Mouse (Mus musculus): ENCODE results near the gene Hist1h2bl. TPM values are rescaled to one million over a fixed set of nuclear protein-coding genes. Genes with fewer than 3 reads are reported as not detected.

Gene Hist1h2bl
- polyA plus RNA-seq, 1 experiment from 2014 or later = 1.9 TPM

Small RNAs within 50 kb of the gene (microRNA-seq; reads per million reads assigned to microRNA genes)
- gene Gm44357 (not detected), gene Gm44367 (not detected), gene Gm44454 (not detected)

Other genes with a start within 250 kb of the Hist1h2bl start
- gene Nkapl, start 247.6 kb downstream of the Hist1h2bl start, polyA plus RNA-seq (2015; fragmentation: Nextera tagmentation; extraction: Ambion mirVana) = 4.2 and 4.6 TPM in 2 replicates
- 9.9 and 10.0 TPM in 2 replicates for gene Zkscan4, start 237.2 kb downstream of the Hist1h2bl start, polyA plus RNA-seq (2015; fragmentation: Nextera tagmentation; extraction: Ambion mirVana)
- gene Gm10065, start 236.7 kb downstream of the Hist1h2bl start, polyA plus RNA-seq (2015; fragmentation: Nextera tagmentation; extraction: Ambion mirVana) = not detected in 2 replicates
- gene AK157302, start 220.9 kb downstream of the Hist1h2bl start, polyA plus RNA-seq (2015; fragmentation: Nextera tagmentation; extraction: Ambion mirVana) = 0.44 and 0.57 TPM in 2 replicates
- gene Gm11273, start 214.7 kb downstream of the Hist1h2bl start, polyA plus RNA-seq (2015; fragmentation: Nextera tagmentation; extraction: Ambion mirVana) = 3.8 and 8.1 TPM in 2 replicates
- gene Zkscan8, start 185.0 kb downstream of the Hist1h2bl start, polyA plus RNA-seq (2015; fragmentation: Nextera tagmentation; extraction: Ambion mirVana) = 5.8 and 6.6 TPM in 2 replicates
- gene Olfr1366, start 173.3 kb downstream of the Hist1h2bl start, polyA plus RNA-seq (2015; fragmentation: Nextera tagmentation; extraction: Ambion mirVana) = 0.12 and 0.16 TPM in 2 replicates
- 0.05 TPM in 2 replicates for gene Olfr1535, start 156.2 kb downstream of the Hist1h2bl start, polyA plus RNA-seq (2015; fragmentation: Nextera tagmentation; extraction: Ambion mirVana)
- not detected in 2 replicates for gene Olfr1364, start 134.4 kb downstream of the Hist1h2bl start, polyA plus RNA-seq (2015; fragmentation: Nextera tagmentation; extraction: Ambion mirVana)
- not detected in 2 replicates for gene Olfr1362, start 102.1 kb downstream of the Hist1h2bl start, polyA plus RNA-seq (2015; fragmentation: Nextera tagmentation; extraction: Ambion mirVana)
- 0.05 and 0.08 TPM in 2 replicates for gene Olfr11, start 73.6 kb downstream of the Hist1h2bl start, polyA plus RNA-seq (2015; fragmentation: Nextera tagmentation; extraction: Ambion mirVana)
- not detected in 2 replicates for gene Olfr1361, start 52.8 kb downstream of the Hist1h2bl start, polyA plus RNA-seq (2015; fragmentation: Nextera tagmentation; extraction: Ambion mirVana)
- gene Olfr1360, start 38.7 kb downstream of the Hist1h2bl start, polyA plus RNA-seq (2015; fragmentation: Nextera tagmentation; extraction: Ambion mirVana) = not detected in 2 replicates
- gene Olfr1359, start 18.0 kb downstream of the Hist1h2bl start, polyA plus RNA-seq (2015; fragmentation: Nextera tagmentation; extraction: Ambion mirVana) = not detected in 2 replicates
- 12.9 and 14.0 TPM in 2 replicates for gene Hist1h2ai, start 279 bp upstream of the Hist1h2bl start, polyA plus RNA-seq (2015; fragmentation: Nextera tagmentation; extraction: Ambion mirVana)
- 5.9 and 6.4 TPM in 2 replicates for gene Hist1h3h, start 1.5 kb upstream of the Hist1h2bl start, polyA plus RNA-seq (2015; fragmentation: Nextera tagmentation; extraction: Ambion mirVana)
- gene Hist1h2bm, start 5.9 kb upstream of the Hist1h2bl start, polyA plus RNA-seq (2015; fragmentation: Nextera tagmentation; extraction: Ambion mirVana) = 1.9 and 2.3 TPM in 2 replicates
- 0.39 and 0.84 TPM in 2 replicates for gene Hist1h4j, start 18.9 kb upstream of the Hist1h2bl start, polyA plus RNA-seq (2015; fragmentation: Nextera tagmentation; extraction: Ambion mirVana)
- 1.6 and 2.7 TPM in 2 replicates for gene Hist1h4k, start 34.4 kb upstream of the Hist1h2bl start, polyA plus RNA-seq (2015; fragmentation: Nextera tagmentation; extraction: Ambion mirVana)
- 10.4 and 11.4 TPM in 2 replicates for gene Hist1h2ak, start 37.7 kb upstream of the Hist1h2bl start, polyA plus RNA-seq (2015; fragmentation: Nextera tagmentation; extraction: Ambion mirVana)
- gene Hist1h2bn, start 38.0 kb upstream of the Hist1h2bl start, polyA plus RNA-seq (2015; fragmentation: Nextera tagmentation; extraction: Ambion mirVana) = 0.60 and 2.1 TPM in 2 replicates
- gene Hist1h1b, start 64.5 kb upstream of the Hist1h2bl start, polyA plus RNA-seq (2015; fragmentation: Nextera tagmentation; extraction: Ambion mirVana) = 5.5 and 7.8 TPM in 2 replicates
- gene Hist1h3i, start 67.2 kb upstream of the Hist1h2bl start, polyA plus RNA-seq (2015; fragmentation: Nextera tagmentation; extraction: Ambion mirVana) = 44.3 and 48.5 TPM in 2 replicates
- 1.8 and 2.8 TPM in 2 replicates for gene Hist1h2an, start 71.1 kb upstream of the Hist1h2bl start, polyA plus RNA-seq (2015; fragmentation: Nextera tagmentation; extraction: Ambion mirVana)
- 0.68 and 0.97 TPM in 2 replicates for gene Hist1h2bp, start 71.3 kb upstream of the Hist1h2bl start, polyA plus RNA-seq (2015; fragmentation: Nextera tagmentation; extraction: Ambion mirVana)
- gene Hist1h2bq, start 94.1 kb upstream of the Hist1h2bl start, polyA plus RNA-seq (2015; fragmentation: Nextera tagmentation; extraction: Ambion mirVana) = 7.3 and 7.8 TPM in 2 replicates
- gene Hist1h2ao, start 94.3 kb upstream of the Hist1h2bl start, polyA plus RNA-seq (2015; fragmentation: Nextera tagmentation; extraction: Ambion mirVana) = not detected in 2 replicates
- not detected in 2 replicates for gene Hist1h4m, start 95.6 kb upstream of the Hist1h2bl start, polyA plus RNA-seq (2015; fragmentation: Nextera tagmentation; extraction: Ambion mirVana)
- gene Hist1h4n, start 116.1 kb upstream of the Hist1h2bl start, polyA plus RNA-seq (2015; fragmentation: Nextera tagmentation; extraction: Ambion mirVana) = 6.7 and 8.6 TPM in 2 replicates
- 898 and 915 TPM in 2 replicates for gene Hist1h2ap, start 117.4 kb upstream of the Hist1h2bl start, polyA plus RNA-seq (2015; fragmentation: Nextera tagmentation; extraction: Ambion mirVana)
- 7.5 and 7.7 TPM in 2 replicates for gene Hist1h2br, start 117.6 kb upstream of the Hist1h2bl start, polyA plus RNA-seq (2015; fragmentation: Nextera tagmentation; extraction: Ambion mirVana)
- 16.8 and 19.9 TPM in 2 replicates for gene Zfp184, start 229.0 kb upstream of the Hist1h2bl start, polyA plus RNA-seq (2015; fragmentation: Nextera tagmentation; extraction: Ambion mirVana)